In the genomic region with DNA sequence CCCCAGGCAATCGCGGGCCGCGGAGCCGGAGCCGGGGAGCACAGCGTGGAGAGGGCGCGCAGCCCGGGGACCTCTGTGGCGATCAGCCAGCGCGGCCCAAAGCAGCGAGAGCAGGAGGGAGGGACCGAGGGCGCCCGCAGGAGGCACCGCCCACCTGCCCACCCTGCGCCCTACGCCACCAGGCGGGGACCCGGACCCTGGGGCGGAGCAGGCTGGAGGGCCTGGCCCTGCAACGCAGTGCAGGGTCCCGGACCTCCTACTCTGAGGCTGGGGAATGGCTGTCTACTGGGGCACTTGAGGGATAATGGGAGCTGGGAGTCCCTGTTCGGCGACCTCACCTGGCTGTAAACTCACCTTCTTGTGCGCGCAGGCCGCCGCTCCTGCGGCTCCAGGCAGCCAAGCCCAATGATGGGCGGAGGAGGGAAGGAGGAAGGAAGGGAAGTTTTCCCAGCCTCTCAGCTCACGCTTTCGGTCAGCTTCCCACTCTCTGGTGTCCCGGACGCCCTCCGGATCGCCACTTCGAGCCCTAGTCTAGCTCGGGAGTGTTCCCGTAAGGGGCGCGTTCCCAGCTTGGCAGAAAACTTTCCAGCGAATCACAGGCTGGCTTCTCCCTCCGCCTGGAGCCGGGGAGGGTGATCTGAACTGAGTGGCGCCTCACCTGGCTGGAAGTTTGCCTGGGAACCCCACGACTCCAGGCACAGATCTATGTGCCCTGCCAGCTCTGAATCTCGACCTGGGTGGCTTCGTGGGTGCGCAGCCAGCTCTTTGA, we compare ENCODE assay signal across 8 mouse cellular contexts. TPM values are rescaled to one million over a fixed set of nuclear protein-coding genes. Genes with fewer than 3 reads are reported as not detected.
DNase-seq lines count a peak whose midpoint lies in the region; ATAC-seq and TF ChIP-seq lines count a peak whose summit lies in the region.

A gene (minus strand): TSS at position 174 of the 769 bp plus-strand sequence.

- peak within 1 kb of the TSS; percentile 69 for H3K9ac ChIP-seq in forebrain, embryonic 13.5 days
- peak within 1 kb of the TSS; percentile 67 for H3K9ac ChIP-seq in limb, embryonic 12.5 days (replicated peaks)
- H3K9ac ChIP-seq in midbrain, embryonic 11.5 days (ENCODE audit: low read length): peak within 1 kb of the TSS; percentile 64

- H3K4me2 ChIP-seq in forebrain, embryonic 13.5 days: peak within 1 kb of the TSS; percentile 98
- H3K4me2 ChIP-seq in limb, embryonic 12.5 days: peak within 1 kb of the TSS; percentile 90
- peak within 1 kb of the TSS; percentile 95 for H3K4me2 ChIP-seq in midbrain, embryonic 11.5 days

- TF ChIP-seq POLR2A in bone marrow macrophage, adult 2 months (IDR thresholded peaks at IDR 0.05; ENCODE audit: borderline replicate concordance, low read depth, low read length): no peak

- under 1% methylated on average over 51 of the region's 52 CpGs for WGBS in forebrain, embryonic 13.5 days
- WGBS in hindbrain, embryonic 10.5 days: under 1% methylated on average over 52 of the region's 52 CpGs
- under 1% methylated on average over 52 of the region's 52 CpGs for WGBS in limb, embryonic 12.5 days
- WGBS in midbrain, embryonic 11.5 days: under 1% methylated on average over 46 of the region's 52 CpGs

- no peak for TF ChIP-seq CTCF in bone marrow macrophage, adult 2 months (IDR thresholded peaks at IDR 0.05; ENCODE audit: low read depth, low read length)

- peaks cover 37% of the 10 kb centered on the region for H3K4me1 ChIP-seq in bone marrow macrophage, adult 2 months (ENCODE audit: control insufficient read depth, insufficient read depth, low read length)
- H3K4me1 ChIP-seq in forebrain, embryonic 13.5 days: peaks cover 33% of the 10 kb centered on the region
- H3K4me1 ChIP-seq in hindbrain, embryonic 10.5 days (replicated peaks): peaks cover 55% of the 10 kb centered on the region
- H3K4me1 ChIP-seq in limb, embryonic 12.5 days (replicated peaks): peaks cover 53% of the 10 kb centered on the region
- peaks cover 12% of the 10 kb centered on the region for H3K4me1 ChIP-seq in midbrain, embryonic 11.5 days (ENCODE audit: control insufficient read depth, insufficient read depth, low read length)

- peak within 1 kb of the TSS; percentile 64 for H3K27ac ChIP-seq in bone marrow macrophage, adult 2 months (ENCODE audit: insufficient read depth, low read depth, low read length)
- no peak within 1 kb of the TSS for H3K27ac ChIP-seq in forebrain, embryonic 13.5 days
- H3K27ac ChIP-seq in hindbrain, embryonic 10.5 days: peak within 1 kb of the TSS; percentile 84
- peak within 1 kb of the TSS; percentile 64 for H3K27ac ChIP-seq in limb, embryonic 12.5 days
- H3K27ac ChIP-seq in midbrain, embryonic 11.5 days (ENCODE audit: low read depth, low read length): no peak within 1 kb of the TSS

- peak within 1 kb of the TSS; percentile 78 for H3K4me3 ChIP-seq in bone marrow macrophage, adult 2 months (ENCODE audit: insufficient read depth, low read length)
- H3K4me3 ChIP-seq in forebrain, embryonic 13.5 days: peak within 1 kb of the TSS; percentile 59
- peak within 1 kb of the TSS; percentile 78 for H3K4me3 ChIP-seq in hindbrain, embryonic 10.5 days
- peak within 1 kb of the TSS; percentile 76 for H3K4me3 ChIP-seq in limb, embryonic 12.5 days (replicated peaks)
- H3K4me3 ChIP-seq in midbrain, embryonic 11.5 days (ENCODE audit: low read depth, low read length): peak within 1 kb of the TSS; percentile 48

- peaks cover 47% of the 10 kb centered on the region for H3K27me3 ChIP-seq in forebrain, embryonic 13.5 days
- peaks cover 79% of the 10 kb centered on the region for H3K27me3 ChIP-seq in hindbrain, embryonic 10.5 days (ENCODE audit: insufficient read depth, poor library complexity, severe bottlenecking)
- peaks cover 26% of the 10 kb centered on the region for H3K27me3 ChIP-seq in limb, embryonic 12.5 days
- peaks cover 25% of the 10 kb centered on the region for H3K27me3 ChIP-seq in midbrain, embryonic 11.5 days (ENCODE audit: control insufficient read depth, insufficient read depth, low read length)

- H3K9me3 ChIP-seq in forebrain, embryonic 13.5 days (replicated peaks): no peaks in the 10 kb centered on the region
- no peaks in the 10 kb centered on the region for H3K9me3 ChIP-seq in hindbrain, embryonic 10.5 days
- H3K9me3 ChIP-seq in limb, embryonic 12.5 days: no peaks in the 10 kb centered on the region
- no peaks in the 10 kb centered on the region for H3K9me3 ChIP-seq in midbrain, embryonic 11.5 days (ENCODE audit: control insufficient read depth, low read length)

- H3K36me3 ChIP-seq in forebrain, embryonic 13.5 days (ENCODE audit: poor library complexity, severe bottlenecking): no peaks in the 10 kb centered on the region
- H3K36me3 ChIP-seq in hindbrain, embryonic 10.5 days: no peaks in the 10 kb centered on the region
- H3K36me3 ChIP-seq in limb, embryonic 12.5 days: no peaks in the 10 kb centered on the region
- H3K36me3 ChIP-seq in midbrain, embryonic 11.5 days (ENCODE audit: control insufficient read depth, insufficient read depth, low read length): no peaks in the 10 kb centered on the region

- peak; percentile 70 for DNase-seq in Muller cell, postnatal 12 days (ENCODE audit: inconsistent ontology term)
- peak; percentile 60 for DNase-seq in hindbrain, embryonic 10.5 days (ENCODE audit: low spot score)
- DNase-seq in midbrain, embryonic 11.5 days (ENCODE audit: low spot score, missing footprints): peak; percentile 96
- peak; percentile 21 for DNase-seq in testis, postnatal 14 days (ENCODE audit: low spot score)
- DNase-seq in right cerebral cortex, postnatal 25 days: no peak

- ATAC-seq in forebrain, embryonic 13.5 days: peak; percentile 76
- peak; percentile 80 for ATAC-seq in limb, embryonic 12.5 days (ENCODE audit: insufficient number of reproducible peaks, insufficient read depth, low FRiP score, low TSS enrichment, low read depth)
- peak; percentile 77 for ATAC-seq in midbrain, embryonic 11.5 days (ENCODE audit: low FRiP score)

RNA-seq across cellular contexts. Expression of the gene that starts here (rescaled TPM):
- polyA plus RNA-seq in bone marrow macrophage, adult 2 months (2012; ENCODE audit: insufficient read depth, insufficient read length, missing spikeins): 52.4 and 56.6 TPM in 2 replicates
- 3.4 and 4.5 TPM in 2 replicates for polyA plus RNA-seq in forebrain, embryonic 13.5 days (2015; fragmentation: Nextera tagmentation; extraction: Ambion mirVana)
- 9.2 and 12.1 TPM in 2 replicates for polyA plus RNA-seq in hindbrain, embryonic 10.5 days (2016; fragmentation: Nextera tagmentation; extraction: Ambion mirVana)
- polyA plus RNA-seq in limb, embryonic 12.5 days (2016; fragmentation: Nextera tagmentation; extraction: Ambion mirVana): 16.9 and 17.1 TPM in 2 replicates
- polyA plus RNA-seq in midbrain, embryonic 11.5 days (2014; fragmentation: Nextera tagmentation; extraction: Ambion mirVana): 11.1 and 12.3 TPM in 2 replicates

Comparison
In these comparisons a context has a peak if more than half of its experiments do, and no peak if none do; other contexts are left out.
1. H3K27ac ChIP-seq: peak in bone marrow macrophage, adult 2 months (single experiment), hindbrain, embryonic 10.5 days (single experiment) and limb, embryonic 12.5 days (single experiment); none in forebrain, embryonic 13.5 days (single experiment) and midbrain, embryonic 11.5 days (single experiment).
2. Peak in every context shown above with its lines, with median percentiles within 50 percentile points of each other: H3K4me3 ChIP-seq, ATAC-seq, H3K4me2 ChIP-seq and H3K9ac ChIP-seq.